Mouse (Mus musculus): ENCODE data around the gene Cbx4.

DNA sequence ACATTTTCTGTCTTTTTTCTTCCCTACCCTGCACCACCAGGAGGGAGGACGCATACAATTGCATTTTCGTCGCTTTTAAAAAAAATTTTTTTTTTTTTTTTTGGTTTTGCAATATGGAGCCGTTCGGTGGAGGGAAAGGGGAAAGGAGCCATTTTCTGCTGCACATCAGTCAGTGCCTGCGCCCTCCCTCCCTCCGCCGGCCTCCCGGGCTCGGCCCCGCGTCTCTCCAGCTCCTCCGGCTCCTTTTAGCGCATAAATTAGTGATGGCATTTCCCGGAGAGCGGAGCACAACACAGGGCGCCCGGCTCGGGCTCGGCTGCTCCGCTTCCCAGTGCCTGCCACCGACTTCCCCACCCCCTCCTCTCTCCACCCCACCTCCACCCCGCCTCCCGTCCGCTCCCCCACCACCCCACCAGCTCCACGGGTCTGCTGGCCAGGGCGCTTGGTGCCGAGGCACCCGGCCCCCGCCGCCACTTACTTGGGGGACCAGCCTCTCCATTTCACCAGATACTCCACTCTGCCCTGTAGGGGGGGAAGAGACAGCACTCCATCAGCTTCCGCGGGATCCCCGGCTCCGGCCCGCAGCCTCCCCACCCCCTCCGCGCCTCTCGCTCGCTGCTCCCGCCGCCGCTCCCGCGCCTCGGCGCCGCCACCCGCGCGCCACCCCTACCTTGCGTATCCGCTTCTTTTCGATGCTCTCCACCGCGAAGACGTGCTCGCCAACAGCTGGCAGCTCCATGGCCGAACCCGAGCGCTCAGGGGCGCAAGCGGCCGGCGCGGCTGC, 550 bp downstream of the Cbx4 start:
- TF ChIP-seq CTCF (IDR thresholded peaks at IDR 0.05; ENCODE audit: extremely low read depth, insufficient read depth, insufficient read length, insufficient replicate concordance), result no peak
- TF ChIP-seq POLR2A (IDR thresholded peaks at IDR 0.05; ENCODE audit: low read depth, low read length), result no peak

Measured in spleen, adult 2 months (tissue).